Mouse (Mus musculus) ES-E14 (cell line): ENCODE results near the gene Olfr814.
"Not testable (repeated sequence)": the region's sequence is repeated elsewhere in the genome, so short reads cannot be mapped to it uniquely, and the experiment has no call there.

Source experiments
- HCFC1 ChIP-seq: IDR thresholded peaks from 2 replicates; pipeline ENCODE4 v1.6.1; 2012; ENCODE audit warnings: low read length, inconsistent platforms, borderline replicate concordance; ENCODE audit not compliant: insufficient read depth
- MAFK ChIP-seq: IDR thresholded peaks from 2 replicates; pipeline ENCODE4 v1.6.1; 2014; ENCODE audit warnings: mild to moderate bottlenecking, low read depth, low read length, inconsistent platforms; ENCODE audit not compliant: insufficient read depth
- ZC3H11A ChIP-seq: IDR thresholded peaks from 2 replicates; pipeline ENCODE4 v1.6.1; 2012; ENCODE audit warnings: low read depth, mild to moderate bottlenecking, inconsistent platforms, low read length, borderline replicate concordance
- ZNF384 ChIP-seq: IDR thresholded peaks from 2 replicates; pipeline ENCODE4 v1.6.1; 2012; ENCODE audit warnings: low read depth, low read length, inconsistent platforms

GRCm38 (mm10) chr10:129879751-129880150 is at the start of gene Olfr814:
- TF ChIP-seq ZNF384, HCFC1, ZC3H11A, MAFK: not testable (repeated sequence)
